Mouse (Mus musculus): ENCODE results near the gene Apcs.

DNA sequence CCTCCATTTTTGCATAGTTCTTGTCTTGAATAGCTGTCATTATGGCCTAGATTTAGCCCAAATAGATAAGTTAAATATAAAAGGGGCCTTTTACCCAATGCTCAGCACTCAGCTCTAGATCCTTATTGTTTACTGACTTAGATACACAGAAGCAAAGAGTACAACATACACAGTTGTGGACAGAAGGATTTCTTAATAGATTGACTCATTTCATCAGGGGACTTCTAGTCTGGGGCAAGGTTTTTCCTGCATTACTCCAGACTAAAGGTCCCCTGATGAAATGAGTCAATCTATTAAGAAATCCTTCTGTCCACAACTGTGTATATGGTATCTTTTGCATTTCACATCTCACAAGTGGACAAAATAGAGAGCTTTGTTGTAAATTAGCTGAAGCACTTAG, 8.5 kb upstream of the Apcs start:
- TF ChIP-seq CTCF (IDR thresholded peaks at IDR 0.05; ENCODE audit: control insufficient read depth, insufficient read depth, low read length) (no peak), POLR2A (IDR thresholded peaks at IDR 0.05; ENCODE audit: borderline replicate concordance, control insufficient read depth, low read depth, low read length) (no peak)

Data from bone marrow, adult 2 months (tissue).